Mouse (Mus musculus) cerebellum, adult 2 months (tissue): ENCODE results near the gene Nfatc2. TPM values are rescaled to one million over a fixed set of nuclear protein-coding genes. Genes with fewer than 3 reads are reported as not detected.

Source experiments
- DNase-seq, 2 experiments: peaks; one replicate each; pipeline ENCODE4 v3.0.0; 2021
- H3K27ac ChIP-seq: fragments of 200-500 bp; 2 replicates; pipeline ENCODE4 v1.5.1; 2012; ENCODE audit warnings: low read length, control low read depth, inconsistent platforms; ENCODE audit not compliant: insufficient read depth
- H3K27me3 ChIP-seq: fragments of 200-500 bp; 2 replicates; pipeline ENCODE4 v1.6.1; 2012; ENCODE audit warnings: inconsistent platforms, mild to moderate bottlenecking, low read length, moderate library complexity; ENCODE audit not compliant: control insufficient read depth, insufficient read depth
- H3K4me1 ChIP-seq: fragments of 200-500 bp; 2 replicates; pipeline ENCODE4 v1.6.1; 2011; ENCODE audit warnings: low read length; ENCODE audit not compliant: control insufficient read depth, insufficient read depth
- H3K4me3 ChIP-seq: fragments of 200-500 bp; replicated peaks from 2 replicates; pipeline ENCODE3; 2011; ENCODE audit warnings: mild to moderate bottlenecking, low read depth, low read length, control low read depth; ENCODE audit not compliant: insufficient read depth
- CTCF ChIP-seq: fragments of 200-500 bp; IDR thresholded peaks from 2 replicates; pipeline ENCODE4 v1.5.1; 2011; ENCODE audit warnings: low read depth, mild to moderate bottlenecking, control low read depth, low read length, moderate library complexity, borderline replicate concordance; ENCODE audit not compliant: insufficient read depth
- POLR2A ChIP-seq: fragments of 200-500 bp; IDR thresholded peaks from 2 replicates; pipeline ENCODE4 v1.6.1; 2011; ENCODE audit warnings: low read length, control low read depth, borderline replicate concordance; ENCODE audit not compliant: insufficient read depth
- WGBS: fragments of 180-500 bp; shearing (Covaris S2); methylation state at CpG from one replicate; pipeline ENCODE4 v1.1.7; 2018; 5-methylcytosine and 5-hydroxymethylcytosine counted together
- polyA plus RNA-seq: library from polyadenylated mRNA; depleted of rRNA; stranded (reverse); fragments of >200 nt; gene quantifications from 2 replicates; pipeline ENCODE4 v1.2.3, GENCODE M21; 2012

Gene Nfatc2
- polyA plus RNA-seq, 1 experiment: 26.0 TPM

- whole genome bisulfite sequencing: 86% methylated on average over 3 of the region's 3 CpGs
- TF ChIP-seq POLR2A (no peak), CTCF (no peak)
- Histone ChIP-seq H3K27me3 (no peaks in the 10 kb centered on the region), H3K27ac (no peak overlapping the region), H3K4me1 (peaks cover 3% of the 10 kb centered on the region; the same call in 1 of the 2 replicates), H3K4me3 (no peak overlapping the region)
- no peak for DNase-seq
These were observed 27.6 kb downstream of the Nfatc2 start for GRCm38 (mm10) chr2:168573866-168574265.

- Histone ChIP-seq H3K27ac (no peak overlapping the region), H3K4me1 (peaks cover 3% of the 10 kb centered on the region; the same call in 1 of the 2 replicates), H3K4me3 (no peak overlapping the region), H3K27me3 (no peaks in the 10 kb centered on the region)
- TF ChIP-seq CTCF (no peak), POLR2A (no peak)
- WGBS: 93% methylated on average over 32 of the region's 32 CpGs
- DNase-seq: no peak
These were observed 30.2 kb downstream of the Nfatc2 start for GRCm38 (mm10) chr2:168571241-168571640.

DNA sequence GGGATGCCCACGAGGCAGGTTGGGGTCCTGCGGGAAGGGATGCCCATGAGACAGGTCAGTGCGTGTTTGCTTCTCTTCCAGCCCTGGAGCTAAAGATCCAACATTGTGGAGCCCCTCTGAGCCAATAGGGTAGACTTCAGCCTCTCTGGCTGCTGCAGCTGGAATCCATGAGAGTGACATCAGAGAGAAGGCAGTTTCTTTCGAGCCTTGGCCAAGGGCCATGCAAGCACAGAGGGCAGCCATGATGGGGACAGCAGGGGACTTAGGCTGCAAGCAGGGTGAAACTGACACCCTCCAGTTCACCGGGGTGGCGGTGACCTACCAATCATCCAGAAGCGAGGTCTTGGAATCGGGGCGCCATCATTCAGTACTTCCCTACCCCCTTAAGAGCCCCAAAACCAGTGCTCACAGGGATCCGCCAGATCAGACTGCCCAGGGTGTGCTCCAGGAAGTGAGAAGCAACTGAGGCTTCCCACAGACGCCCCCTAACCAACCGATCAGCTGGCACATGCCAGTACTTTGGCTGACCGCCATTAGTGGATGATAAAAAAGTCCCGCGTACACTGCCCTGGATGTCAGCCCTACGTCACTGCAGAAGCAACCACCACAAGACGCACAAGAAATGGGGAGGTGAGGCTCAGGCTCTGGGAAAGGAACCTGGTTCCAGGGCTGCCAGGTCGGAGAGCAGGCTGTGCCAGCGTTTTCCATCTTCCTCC lies 35.8 kb downstream of the Nfatc2 start:
- Histone ChIP-seq H3K27me3 (no peaks in the 10 kb centered on the region), H3K4me3 (no peak overlapping the region), H3K27ac (no peak overlapping the region), H3K4me1 (peaks cover 5% of the 10 kb centered on the region; the same call in 1 of the 2 replicates)
- TF ChIP-seq POLR2A (no peak), CTCF (no peak)
- DNase-seq: no peak
- WGBS: 46% methylated on average over 19 of the region's 19 CpGs

DNA sequence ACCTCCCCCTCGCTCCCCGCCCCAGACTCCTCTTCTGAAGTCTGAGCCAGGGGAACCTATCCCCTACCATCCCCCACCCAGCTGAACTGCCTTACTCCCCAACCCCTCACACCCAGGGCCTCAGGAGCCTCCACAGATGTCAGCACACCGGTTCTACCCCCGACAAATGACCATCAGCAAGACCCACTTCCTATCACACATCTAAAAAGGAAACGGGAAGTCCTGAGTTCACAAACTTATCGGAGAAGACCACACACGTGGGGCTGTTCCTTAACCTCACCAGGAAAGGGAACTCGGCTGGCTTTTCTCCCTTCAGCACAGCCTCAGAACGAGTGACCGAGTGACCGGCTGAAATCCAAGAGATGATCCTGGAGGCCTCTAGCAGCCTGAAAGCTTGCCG lies 38.3 kb downstream of the Nfatc2 start:
- Histone ChIP-seq H3K4me1 (peaks cover 5% of the 10 kb centered on the region; the same call in 1 of the 2 replicates), H3K4me3 (no peak overlapping the region), H3K27ac (no peak overlapping the region), H3K27me3 (no peaks in the 10 kb centered on the region)
- no peak for TF ChIP-seq CTCF
- TF ChIP-seq POLR2A: no peak
- no peak for DNase-seq
- WGBS: 77% methylated on average over 12 of the region's 12 CpGs

DNA sequence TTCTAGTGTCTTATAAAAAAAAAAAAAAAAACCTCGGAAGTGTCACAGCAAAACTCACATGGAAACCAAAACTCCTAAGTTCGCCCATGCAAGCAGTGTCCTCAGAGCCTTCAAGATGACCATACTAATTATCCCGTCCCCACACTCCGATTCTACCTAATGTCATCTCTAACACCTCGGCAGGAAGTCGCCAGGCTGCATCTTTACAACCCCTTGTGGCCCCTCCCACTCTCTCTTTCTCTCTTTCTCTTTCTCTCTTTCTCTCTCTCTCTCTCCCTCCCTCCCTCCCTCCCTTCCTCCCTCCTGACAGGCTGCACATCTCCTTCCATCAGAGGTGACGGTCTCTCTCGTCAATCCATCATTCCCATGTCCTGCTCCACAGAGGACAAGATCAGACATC lies 44.4 kb downstream of the Nfatc2 start:
- Histone ChIP-seq H3K4me1 (peaks cover 2% of the 10 kb centered on the region; the same call in 1 of the 2 replicates), H3K27ac (no peak overlapping the region), H3K27me3 (no peaks in the 10 kb centered on the region), H3K4me3 (no peak overlapping the region)
- no peak for DNase-seq
- no peak for TF ChIP-seq CTCF
- no peak for TF ChIP-seq POLR2A
- WGBS: 79% methylated on average over 8 of the region's 8 CpGs

DNA sequence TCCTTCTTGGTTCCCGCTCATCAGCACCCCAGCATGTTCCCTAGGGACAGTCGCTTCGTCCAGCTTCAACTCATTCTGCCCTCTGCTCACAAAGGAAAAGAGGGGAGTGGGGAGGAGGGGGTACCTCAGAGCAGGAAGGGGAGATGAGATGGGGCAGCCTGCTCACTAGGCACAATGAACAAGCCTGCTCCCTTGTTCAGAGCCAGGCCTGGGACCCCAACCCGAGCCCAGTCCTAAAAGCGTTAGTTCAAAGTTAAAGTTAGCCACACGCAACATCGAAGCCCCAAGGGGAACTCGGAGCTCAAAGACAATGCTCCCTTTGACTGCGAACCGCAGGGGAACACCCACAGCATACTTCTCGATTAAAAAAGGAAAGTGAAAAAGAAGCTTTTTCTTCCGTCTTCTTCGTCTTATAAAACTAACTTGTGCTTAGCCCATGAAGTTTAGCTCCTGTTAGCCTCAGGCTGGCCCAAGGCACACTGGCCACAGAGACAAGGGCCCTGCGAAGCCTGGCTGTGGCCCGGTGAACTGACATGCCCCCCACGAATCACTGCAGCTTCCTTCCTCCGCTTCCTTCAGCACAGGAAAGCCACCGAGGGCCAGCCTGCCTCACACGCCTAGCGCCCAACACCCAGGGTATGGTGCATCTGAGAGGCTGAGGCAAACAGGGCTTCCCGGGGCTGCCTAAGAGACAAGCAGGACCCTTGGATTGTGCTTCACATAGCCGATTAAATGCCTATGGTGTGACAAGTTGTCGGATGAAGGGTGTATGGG lies 45.4 kb downstream of the Nfatc2 start:
- no peak for DNase-seq
- Histone ChIP-seq H3K27me3 (no peaks in the 10 kb centered on the region), H3K4me1 (no peaks in the 10 kb centered on the region), H3K27ac (no peak overlapping the region), H3K4me3 (no peak overlapping the region)
- TF ChIP-seq CTCF (no peak), POLR2A (no peak)
- WGBS: 54% methylated on average over 23 of the region's 23 CpGs

DNA sequence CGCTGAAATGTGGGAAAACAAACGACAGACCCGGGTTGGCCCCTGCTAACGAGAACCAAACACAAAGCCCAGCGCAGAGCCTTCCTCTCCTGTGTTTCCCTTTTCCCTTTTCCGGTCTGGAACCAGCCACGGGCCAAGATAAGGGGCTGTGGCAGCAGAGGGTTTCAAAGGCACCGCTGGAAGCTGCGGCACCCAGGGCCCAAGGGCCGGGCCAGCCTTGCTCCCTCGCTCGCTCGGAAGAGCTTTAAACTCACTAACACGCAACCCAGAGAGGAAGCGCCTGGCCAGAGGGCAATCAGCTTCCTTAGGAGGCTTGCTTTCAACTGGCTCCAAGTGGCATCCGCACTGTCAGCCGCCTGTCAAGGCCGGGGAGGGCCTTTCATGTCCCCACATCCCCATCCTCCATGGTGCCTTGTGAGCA lies 47.9 kb downstream of the Nfatc2 start:
- no peak for DNase-seq
- H3K27me3 ChIP-seq: no peaks in the 10 kb centered on the region
- no peaks in the 10 kb centered on the region for H3K4me1 ChIP-seq
- no peak overlapping the region for H3K27ac ChIP-seq
- 71% methylated on average over 18 of the region's 18 CpGs for WGBS
- H3K4me3 ChIP-seq: no peak overlapping the region
- TF ChIP-seq POLR2A (no peak), CTCF (no peak)

DNA sequence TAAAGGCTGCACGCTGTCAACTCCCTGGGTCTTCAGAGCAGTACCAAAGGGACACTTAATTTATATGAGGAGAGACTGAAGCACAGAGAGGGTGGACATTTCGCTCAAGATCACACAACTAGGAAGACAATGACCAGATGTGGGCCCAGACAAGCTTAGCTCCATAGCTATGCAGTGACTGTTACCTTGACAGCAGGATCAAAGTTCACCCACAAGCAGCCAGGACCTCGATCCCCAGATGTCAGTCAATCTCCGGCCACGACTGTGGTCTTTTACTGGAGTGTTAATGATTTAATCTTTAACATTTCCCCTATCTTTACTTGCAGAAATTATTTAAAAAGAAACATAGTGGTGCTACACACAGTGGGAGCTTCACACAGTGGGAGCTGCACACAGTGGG lies 49.1 kb downstream of the Nfatc2 start:
- WGBS: 86% methylated on average over 5 of the region's 5 CpGs
- H3K4me3 ChIP-seq: no peak overlapping the region
- H3K27me3 ChIP-seq: no peaks in the 10 kb centered on the region
- TF ChIP-seq CTCF: no peak
- TF ChIP-seq POLR2A: no peak
- no peak overlapping the region for H3K27ac ChIP-seq
- H3K4me1 ChIP-seq: no peaks in the 10 kb centered on the region
- no peak for DNase-seq

DNA sequence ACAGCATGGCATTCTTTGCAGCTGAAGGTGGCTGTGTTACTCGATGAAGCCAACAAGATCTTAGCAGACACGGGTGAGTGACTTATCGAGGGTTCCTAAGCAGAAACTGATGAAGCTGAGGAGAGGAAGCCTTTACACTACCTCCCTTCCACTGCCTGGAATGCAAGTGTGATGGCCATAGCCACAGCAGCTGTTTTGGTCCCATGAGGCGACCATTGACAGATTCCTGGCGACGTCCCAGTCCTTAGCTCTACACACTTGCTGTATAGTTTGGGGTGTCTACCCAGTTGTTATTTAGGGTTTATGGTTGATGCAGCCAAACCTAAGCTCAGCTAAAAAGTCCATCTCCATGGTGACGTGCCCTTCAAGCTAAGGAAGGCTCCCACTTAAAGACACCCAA lies 50.2 kb downstream of the Nfatc2 start:
- DNase-seq: no peak
- WGBS: 83% methylated on average over 7 of the region's 7 CpGs
- TF ChIP-seq POLR2A: no peak
- TF ChIP-seq CTCF: no peak
- no peaks in the 10 kb centered on the region; the same call in 1 of the 2 replicates for H3K4me1 ChIP-seq
- H3K27me3 ChIP-seq: no peaks in the 10 kb centered on the region
- no peak overlapping the region for H3K4me3 ChIP-seq
- no peak overlapping the region for H3K27ac ChIP-seq
